Mouse (Mus musculus): ENCODE measurements around the gene Dram2. TPM values are rescaled to one million over a fixed set of nuclear protein-coding genes. Genes with fewer than 3 reads are reported as not detected.
A peak's percentile ranks its signal among the peaks of the same experiment; 100 is the strongest.
"Not testable (repeated sequence)": the region's sequence is repeated elsewhere in the genome, so short reads cannot be mapped to it uniquely, and the experiment has no call there.

Gene Dram2
- 10 to 100 TPM; 82.1 to 92.4 TPM for total RNA-seq (2021)
- long read RNA-seq, experiment 1, transcript Dram2-202 (9 exons, 3,271 nt): major isoform, 51 of 73 reads
- long read RNA-seq, experiment 1, partial matches to known transcripts: 1 of 73 reads
- long read RNA-seq, experiment 1, other reads (novel, unspliced or antisense): 14 of 73 reads
- long read RNA-seq, experiment 2, transcript Dram2-202 (9 exons, 3,271 nt): major isoform, 38 of 60 reads
- long read RNA-seq, experiment 2, partial matches to known transcripts: 3 of 60 reads
- long read RNA-seq, experiment 2, other reads (novel, unspliced or antisense): 16 of 60 reads

- DNase-seq: peak; percentile 92 to 93
- intact Hi-C loops (cut with DNase I): loop anchor here (5.0 kb wide), 1 partner anchor 175 kb away; no protein-coding TSS in a partner anchor
Observed at GRCm38 (mm10) chr3:106547171-106547923, at the start of gene Dram2, which contains the start of gene Cept1. TSS of gene Dram2 (plus strand) at chr3:106547798. TSS of gene Cept1 (minus strand) at chr3:106547802.

DNA sequence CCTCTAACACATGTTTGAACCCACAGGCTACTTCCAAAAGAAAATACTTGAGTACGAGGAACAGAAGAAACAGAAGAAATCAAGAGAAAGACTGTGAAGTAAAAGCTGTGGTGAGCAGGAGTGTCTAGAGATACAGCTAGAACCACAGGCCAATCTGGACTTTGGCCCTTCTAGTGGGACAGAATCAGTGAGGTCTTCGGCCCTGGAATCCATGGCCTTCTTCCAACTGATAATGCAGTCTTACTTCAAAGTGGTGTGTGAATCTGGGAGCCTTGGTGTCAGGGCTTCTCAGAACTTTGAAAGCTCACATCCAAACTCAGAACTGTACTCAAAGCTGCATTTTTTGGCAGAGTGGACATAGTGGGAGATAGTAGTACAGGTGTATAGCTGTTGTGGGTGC is 47.1 kb upstream of the Dram2 start:
- DNase-seq: no peak
- intact Hi-C loops (cut with DNase I): no loop called here

GRCm38 (mm10) chr3:106502892-106503291 is 44.7 kb upstream of the Dram2 start:
- intact Hi-C loops (cut with DNase I): no loop called here
- no peak for DNase-seq

GRCm38 (mm10) chr3:106510669-106511068 is 36.9 kb upstream of the Dram2 start:
- DNase-seq: no peak
- intact Hi-C loops (cut with DNase I): no loop called here

- intact Hi-C loops (cut with DNase I): no loop called here
- no peak for DNase-seq
Observed at GRCm38 (mm10) chr3:106515016-106515415, 32.6 kb upstream of the Dram2 start.

- intact Hi-C loops (cut with DNase I): no loop called here
- no peak for DNase-seq
Observed at GRCm38 (mm10) chr3:106522730-106523129, 24.9 kb upstream of the Dram2 start.

DNA sequence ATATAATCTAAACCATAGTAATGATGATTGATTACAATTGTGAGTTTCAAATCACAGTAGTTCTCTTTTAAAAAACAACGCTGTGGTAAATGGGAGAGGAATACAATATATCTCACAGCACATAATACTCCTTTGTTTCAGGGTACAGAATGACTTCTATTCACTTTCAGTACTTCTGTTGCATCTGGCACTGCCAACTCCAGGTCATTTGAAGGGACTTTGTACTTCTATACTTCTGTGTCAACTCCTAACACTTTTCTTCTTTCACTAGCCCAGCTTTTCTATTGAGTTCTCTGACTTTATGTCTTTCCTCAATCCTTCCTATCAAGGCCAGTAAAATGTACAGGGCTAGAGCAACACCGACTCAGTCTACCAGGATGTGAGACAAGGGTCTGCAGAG is 21.2 kb upstream of the Dram2 start:
- intact Hi-C loops (cut with DNase I): no loop called here
- DNase-seq: no peak

DNA sequence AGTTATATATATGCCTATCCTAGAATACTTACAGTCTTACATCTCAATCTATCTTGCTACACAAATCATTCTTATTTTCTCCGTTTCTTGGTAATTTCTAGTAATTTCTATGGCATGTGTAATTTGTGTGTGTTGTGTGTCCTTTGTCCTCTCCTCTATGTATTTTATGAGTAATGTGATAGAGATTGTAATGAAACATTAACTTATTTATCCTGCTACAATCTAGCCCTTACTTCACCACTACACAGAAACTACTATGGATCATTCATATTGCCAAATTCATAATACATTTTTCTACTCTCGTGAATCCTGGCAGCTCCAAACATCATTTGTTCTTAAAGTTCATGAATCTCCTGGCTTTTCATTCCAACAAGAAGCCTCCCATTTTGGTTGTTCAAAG is 19.6 kb upstream of the Dram2 start:
- intact Hi-C loops (cut with DNase I): no loop called here

GRCm38 (mm10) chr3:106533277-106533676 is 14.3 kb upstream of the Dram2 start:
- DNase-seq: no peak
- intact Hi-C loops (cut with DNase I): no loop called here

More for the DNA sequence above, 19.6 kb upstream of the Dram2 start:
- no peak for DNase-seq

GRCm38 (mm10) chr3:106544721-106545316 is 2.8 kb upstream of the Dram2 start:
- DNase-seq: no peak
- intact Hi-C loops (cut with DNase I): loop anchor here (5.0 kb wide), 2 partner anchors 48 to 177 kb away; no protein-coding TSS in a partner anchor

DNA sequence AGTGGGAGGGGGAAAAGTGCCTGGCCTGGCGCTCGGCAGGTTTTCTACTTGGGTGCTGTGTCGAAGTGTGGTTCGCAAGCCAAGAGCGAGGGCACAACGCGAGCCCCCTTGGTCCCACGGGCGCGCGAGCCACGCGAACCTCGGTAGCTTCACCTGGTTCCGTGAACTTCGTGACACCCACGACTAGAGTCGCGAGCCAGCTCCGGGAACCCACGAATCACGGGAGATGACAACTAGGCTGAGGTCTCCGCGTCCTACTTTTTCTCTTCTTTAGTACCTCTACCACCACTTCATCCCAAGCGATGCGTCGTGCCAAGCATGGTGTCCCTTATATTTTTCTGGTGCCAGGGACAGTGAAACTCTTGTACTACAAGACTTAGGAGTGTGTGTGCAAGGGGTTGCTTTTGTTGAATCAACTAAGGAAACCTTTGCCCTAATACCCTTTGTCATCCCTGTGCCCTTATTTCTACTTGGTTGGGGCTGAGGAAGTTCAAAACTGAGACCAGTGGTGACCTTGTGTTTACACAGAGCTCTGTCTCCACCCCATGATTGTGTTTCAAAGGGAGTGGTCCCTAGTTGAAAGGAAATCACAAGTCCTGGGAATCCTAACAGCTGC is 434 bp downstream of the Dram2 start:
- peak; percentile 36 to 43 for DNase-seq
- intact Hi-C loops (cut with DNase I): loop anchor here (5.0 kb wide), 1 partner anchor 174 kb away; no protein-coding TSS in a partner anchor

DNA sequence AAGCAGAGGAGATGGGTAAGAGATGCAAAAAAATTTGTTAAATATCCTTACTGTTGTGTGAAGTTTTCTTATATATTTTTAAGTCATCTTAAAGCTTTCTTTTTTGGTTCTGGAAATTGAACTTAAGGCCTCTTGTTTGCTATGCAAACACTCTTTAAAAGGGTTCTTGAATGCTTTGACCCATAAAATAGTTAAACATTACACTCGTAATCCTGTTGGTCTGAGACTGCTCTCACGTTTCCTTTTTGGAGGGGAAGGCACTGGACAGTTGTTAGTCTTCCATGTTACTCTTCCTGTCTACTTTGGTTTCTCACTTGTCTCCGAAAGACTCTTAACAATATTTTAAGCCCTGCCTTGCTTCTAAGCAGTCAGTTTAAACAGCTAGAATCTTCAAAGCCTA is 1.4 kb downstream of the Dram2 start:
- DNase-seq: no peak
- intact Hi-C loops (cut with DNase I): loop anchor here (5.0 kb wide), 1 partner anchor 173 kb away; no protein-coding TSS in a partner anchor

GRCm38 (mm10) chr3:106553411-106553810 is 5.8 kb downstream of the Dram2 start:
- no peak for DNase-seq
- intact Hi-C loops (cut with DNase I): no loop called here

GRCm38 (mm10) chr3:106555743-106556250 is 8.2 kb downstream of the Dram2 start:
- DNase-seq: no peak
- intact Hi-C loops (cut with DNase I): no loop called here

GRCm38 (mm10) chr3:106558271-106558670 is 10.7 kb downstream of the Dram2 start:
- intact Hi-C loops (cut with DNase I): no loop called here
- DNase-seq: no peak

DNA sequence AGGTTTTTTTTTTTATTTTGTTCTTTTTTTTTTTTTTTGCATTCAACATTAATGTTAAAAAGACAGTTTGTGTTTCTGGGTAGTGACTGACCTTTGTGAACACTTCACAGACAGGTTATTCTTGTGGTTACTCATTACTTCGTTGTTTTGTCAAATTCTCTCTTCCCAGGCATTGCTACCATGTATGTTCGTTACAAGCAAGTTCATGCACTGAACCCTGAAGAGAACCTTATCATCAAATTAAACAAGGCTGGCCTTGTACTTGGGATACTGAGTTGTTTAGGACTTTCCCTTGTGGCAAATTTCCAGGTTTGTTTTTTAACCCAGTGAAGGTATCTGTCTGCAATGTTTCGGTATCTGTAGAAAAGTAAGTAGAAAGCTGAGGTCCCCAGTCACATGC is 18.3 kb downstream of the Dram2 start:
- DNase-seq: no peak
- intact Hi-C loops (cut with DNase I): no loop called here

DNA sequence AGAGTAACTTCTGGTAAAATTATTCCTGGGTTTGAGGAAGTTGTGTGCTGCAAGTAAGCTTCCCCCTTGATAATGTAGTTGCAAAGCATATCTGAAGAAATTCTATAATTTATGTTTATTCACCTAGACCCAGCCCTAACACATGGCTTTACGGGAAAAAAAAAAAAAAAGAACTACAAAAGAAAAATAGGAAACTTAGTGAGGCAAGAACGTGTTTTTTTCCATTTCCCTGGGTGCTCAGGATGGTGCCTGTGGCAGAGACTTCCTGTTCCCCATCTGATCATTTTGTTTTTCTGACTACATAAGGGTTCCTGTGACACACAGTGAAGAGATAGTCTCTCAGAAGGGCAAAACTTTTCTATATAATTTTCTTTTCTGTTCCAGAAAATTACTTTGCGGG is 25.6 kb downstream of the Dram2 start:
- intact Hi-C loops (cut with DNase I): no loop called here
- DNase-seq: no peak

- intact Hi-C loops (cut with DNase I): no loop called here
Observed at GRCm38 (mm10) chr3:106579296-106579695, 31.7 kb downstream of the Dram2 start.

GRCm38 (mm10) chr3:106593631-106594030 is 46.0 kb downstream of the Dram2 start:
- intact Hi-C loops (cut with DNase I); DNase-seq: not testable (repeated sequence)

More at GRCm38 (mm10) chr3:106579296-106579695, 31.7 kb downstream of the Dram2 start:
- no peak for DNase-seq

GRCm38 (mm10) chr3:106618103-106618502 is 70.5 kb downstream of the Dram2 start:
- DNase-seq: no peak
- intact Hi-C loops (cut with DNase I): no loop called here
